Mouse (Mus musculus): ENCODE results near the gene Bri3. TPM values are rescaled to one million over a fixed set of nuclear protein-coding genes. Genes with fewer than 3 reads are reported as not detected.

Gene Bri3
- 100 to 1,000 TPM; 129 to 152 TPM for total RNA-seq (2021)
- 240 and 258 TPM in 2 replicates for polyA plus RNA-seq (2012; rRNA removed)
- long read RNA-seq, transcript Bri3-201 (3 exons, 955 nt) = major isoform, 20 of 27 reads
- long read RNA-seq, partial matches to known transcripts = 4 of 27 reads
- long read RNA-seq, other reads (novel, unspliced or antisense) = 3 of 27 reads

GRCm38 (mm10) chr5:144243901-144244487, at the start of gene Bri3:
Bri3 (plus strand) TSS chr5:144244437.
- intact Hi-C loops (cut with DNase I) = no loop called here
- Histone ChIP-seq H3K9ac (ENCODE audit: low read depth, low read length) (no peak within 1 kb of the TSS), H3K27ac (no peak within 1 kb of the TSS), H3K4me3 (no peak within 1 kb of the TSS), H3K27me3 (ENCODE audit: control insufficient read depth, insufficient read depth, low read length) (no peaks in the 10 kb centered on the region), H3K4me1 (ENCODE audit: control insufficient read depth, insufficient read depth, low read length) (peaks cover 4% of the 10 kb centered on the region), H3K79me2 (replicated peaks; ENCODE audit: control insufficient read depth, insufficient read depth, low read length) (no peaks in the 10 kb centered on the region), H3K36me3 (ENCODE audit: control insufficient read depth, insufficient read depth, low read length) (no peaks in the 10 kb centered on the region)
- DNase-seq = no peak
- 79% methylated on average over 7 of the region's 7 CpGs for WGBS
- TF ChIP-seq POLR2A (IDR thresholded peaks at IDR 0.05; ENCODE audit: insufficient read depth, low read depth, low read length) (no peak), CTCF (IDR thresholded peaks at IDR 0.05) (no peak), EP300 (IDR thresholded peaks at IDR 0.05; ENCODE audit: insufficient read depth, low read depth, low read length) (no peak)

- WGBS = 83% methylated on average over 8 of the region's 8 CpGs
- no peak overlapping the region for H3K9ac ChIP-seq (ENCODE audit: low read depth, low read length)
- TF ChIP-seq CTCF (IDR thresholded peaks at IDR 0.05) = no peak
- TF ChIP-seq EP300 (IDR thresholded peaks at IDR 0.05; ENCODE audit: insufficient read depth, low read depth, low read length) = no peak
- TF ChIP-seq POLR2A (IDR thresholded peaks at IDR 0.05; ENCODE audit: insufficient read depth, low read depth, low read length) = no peak
- no peak for DNase-seq
- no peaks in the 10 kb centered on the region for H3K27me3 ChIP-seq (ENCODE audit: control insufficient read depth, insufficient read depth, low read length)
- intact Hi-C loops (cut with DNase I) = no loop called here
- H3K36me3 ChIP-seq (ENCODE audit: control insufficient read depth, insufficient read depth, low read length) = no peaks in the 10 kb centered on the region
- no peaks in the 10 kb centered on the region for H3K4me1 ChIP-seq (ENCODE audit: control insufficient read depth, insufficient read depth, low read length)
- H3K4me3 ChIP-seq = no peak overlapping the region
- H3K79me2 ChIP-seq (replicated peaks; ENCODE audit: control insufficient read depth, insufficient read depth, low read length) = no peaks in the 10 kb centered on the region
- no peak overlapping the region for H3K27ac ChIP-seq
Measured at GRCm38 (mm10) chr5:144195567-144195966, 48.7 kb upstream of the Bri3 start.

DNA sequence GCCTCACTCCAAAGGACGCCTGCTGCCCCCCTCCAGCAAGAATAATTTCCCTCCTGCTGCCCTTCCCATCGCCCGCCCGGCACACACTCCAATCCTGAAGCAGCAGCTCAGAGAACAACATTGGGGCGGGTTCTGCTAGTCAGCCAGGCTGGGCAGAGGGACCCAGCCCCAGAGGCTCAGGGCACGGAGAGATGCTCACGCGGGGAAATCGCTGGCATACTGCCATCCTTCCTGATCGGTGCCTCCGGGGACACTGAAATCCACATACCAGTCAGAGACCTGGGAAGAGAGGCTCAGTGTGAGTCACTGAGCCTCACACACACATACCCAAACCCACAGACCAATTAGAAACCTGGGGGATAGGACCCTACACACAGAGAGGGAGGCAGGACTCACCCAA, 43.6 kb upstream of the Bri3 start:
- intact Hi-C loops (cut with DNase I) = loop anchor here (10.0 kb wide), 1 partner anchor 184 kb away; no protein-coding TSS in a partner anchor
- TF ChIP-seq POLR2A (IDR thresholded peaks at IDR 0.05; ENCODE audit: insufficient read depth, low read depth, low read length) (no peak), EP300 (IDR thresholded peaks at IDR 0.05; ENCODE audit: insufficient read depth, low read depth, low read length) (no peak), CTCF (IDR thresholded peaks at IDR 0.05) (no peak)
- H3K9ac ChIP-seq (ENCODE audit: low read depth, low read length) = no peak overlapping the region
- WGBS = 83% methylated on average over 11 of the region's 11 CpGs
- no peak for DNase-seq
- no peaks in the 10 kb centered on the region for H3K4me1 ChIP-seq (ENCODE audit: control insufficient read depth, insufficient read depth, low read length)
- H3K36me3 ChIP-seq (ENCODE audit: control insufficient read depth, insufficient read depth, low read length) = no peaks in the 10 kb centered on the region
- H3K27ac ChIP-seq = no peak overlapping the region
- no peak overlapping the region for H3K4me3 ChIP-seq
- no peaks in the 10 kb centered on the region for H3K79me2 ChIP-seq (replicated peaks; ENCODE audit: control insufficient read depth, insufficient read depth, low read length)
- H3K27me3 ChIP-seq (ENCODE audit: control insufficient read depth, insufficient read depth, low read length) = no peaks in the 10 kb centered on the region

DNA sequence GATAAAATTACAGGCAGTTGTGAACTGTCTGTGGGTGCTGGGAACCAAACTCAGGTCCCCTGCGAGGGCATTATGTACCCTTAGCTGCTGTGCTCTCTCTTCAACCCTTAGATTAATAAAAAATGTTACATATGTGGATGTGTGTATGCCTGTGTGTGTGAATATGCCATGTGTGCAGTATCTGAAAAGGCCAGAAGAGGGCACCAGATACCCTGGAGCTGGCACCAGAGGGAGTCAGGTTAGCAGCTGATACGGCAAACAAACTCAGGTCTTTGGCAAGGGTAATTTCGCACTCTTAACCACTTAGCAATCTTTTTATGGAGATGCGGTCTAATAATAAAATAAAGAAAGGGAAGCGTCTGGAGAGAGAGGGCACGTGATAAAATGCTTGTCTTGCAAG, 41.8 kb upstream of the Bri3 start:
- 99% methylated on average over 6 of the region's 6 CpGs for WGBS
- no peaks in the 10 kb centered on the region for H3K79me2 ChIP-seq (replicated peaks; ENCODE audit: control insufficient read depth, insufficient read depth, low read length)
- no peak overlapping the region for H3K9ac ChIP-seq (ENCODE audit: low read depth, low read length)
- no peaks in the 10 kb centered on the region for H3K36me3 ChIP-seq (ENCODE audit: control insufficient read depth, insufficient read depth, low read length)
- no peak for DNase-seq
- peak; percentile 43 for TF ChIP-seq CTCF (IDR thresholded peaks at IDR 0.05)
- no peak for TF ChIP-seq EP300 (IDR thresholded peaks at IDR 0.05; ENCODE audit: insufficient read depth, low read depth, low read length)
- H3K27ac ChIP-seq = no peak overlapping the region
- intact Hi-C loops (cut with DNase I) = loop anchor here (10.0 kb wide), 1 partner anchor 182 kb away; no protein-coding TSS in a partner anchor
- no peak overlapping the region for H3K4me3 ChIP-seq
- no peaks in the 10 kb centered on the region for H3K27me3 ChIP-seq (ENCODE audit: control insufficient read depth, insufficient read depth, low read length)
- no peaks in the 10 kb centered on the region for H3K4me1 ChIP-seq (ENCODE audit: control insufficient read depth, insufficient read depth, low read length)

GRCm38 (mm10) chr5:144203398-144203959, 40.8 kb upstream of the Bri3 start:
- H3K27ac ChIP-seq = no peak overlapping the region
- no peak overlapping the region for H3K9ac ChIP-seq (ENCODE audit: low read depth, low read length)
- no peaks in the 10 kb centered on the region for H3K79me2 ChIP-seq (replicated peaks; ENCODE audit: control insufficient read depth, insufficient read depth, low read length)
- no peaks in the 10 kb centered on the region for H3K36me3 ChIP-seq (ENCODE audit: control insufficient read depth, insufficient read depth, low read length)
- no peak for DNase-seq
- no peaks in the 10 kb centered on the region for H3K27me3 ChIP-seq (ENCODE audit: control insufficient read depth, insufficient read depth, low read length)
- no peaks in the 10 kb centered on the region for H3K4me1 ChIP-seq (ENCODE audit: control insufficient read depth, insufficient read depth, low read length)
- intact Hi-C loops (cut with DNase I) = loop anchor here (10.0 kb wide), 1 partner anchor 181 kb away; no protein-coding TSS in a partner anchor
- 85% methylated on average over 10 of the region's 10 CpGs for WGBS
- H3K4me3 ChIP-seq = no peak overlapping the region
- TF ChIP-seq CTCF (IDR thresholded peaks at IDR 0.05) (no peak), POLR2A (IDR thresholded peaks at IDR 0.05; ENCODE audit: insufficient read depth, low read depth, low read length) (no peak)

- Histone ChIP-seq H3K4me1 (ENCODE audit: control insufficient read depth, insufficient read depth, low read length) (no peaks in the 10 kb centered on the region), H3K27me3 (ENCODE audit: control insufficient read depth, insufficient read depth, low read length) (no peaks in the 10 kb centered on the region), H3K9ac (ENCODE audit: low read depth, low read length) (no peak overlapping the region), H3K79me2 (replicated peaks; ENCODE audit: control insufficient read depth, insufficient read depth, low read length) (no peaks in the 10 kb centered on the region), H3K36me3 (ENCODE audit: control insufficient read depth, insufficient read depth, low read length) (no peaks in the 10 kb centered on the region), H3K4me3 (no peak overlapping the region), H3K27ac (no peak overlapping the region)
- no peak for DNase-seq
- 90% methylated on average over 12 of the region's 12 CpGs for WGBS
- TF ChIP-seq EP300 (IDR thresholded peaks at IDR 0.05; ENCODE audit: insufficient read depth, low read depth, low read length) (no peak), POLR2A (IDR thresholded peaks at IDR 0.05; ENCODE audit: insufficient read depth, low read depth, low read length) (no peak), CTCF (IDR thresholded peaks at IDR 0.05) (no peak)
- intact Hi-C loops (cut with DNase I) = loop anchor here (10.0 kb wide), 1 partner anchor 180 kb away; no protein-coding TSS in a partner anchor
Measured at GRCm38 (mm10) chr5:144204303-144204702, 39.9 kb upstream of the Bri3 start.
